Mouse (Mus musculus): ENCODE data around the gene Cpsf4l. TPM values are rescaled to one million over a fixed set of nuclear protein-coding genes. Genes with fewer than 3 reads are reported as not detected.

Cpsf4l gene
- polyA plus RNA-seq, 1 experiment from 2014 or later: 0.25 TPM

- no peak overlapping the region for H3K4me3 ChIP-seq (ENCODE audit: low read depth, low read length)
- no peak overlapping the region for H3K9ac ChIP-seq (ENCODE audit: low read depth, low read length)
- no peaks in the 10 kb centered on the region for H3K36me3 ChIP-seq (ENCODE audit: control insufficient read depth, insufficient read depth, low read length)
- WGBS: 82% methylated on average over 8 of the region's 8 CpGs
- no peak for ATAC-seq
- no peaks in the 10 kb centered on the region for H3K27me3 ChIP-seq (ENCODE audit: control insufficient read depth, insufficient read depth, low read depth, low read length)
- no peak overlapping the region for H3K27ac ChIP-seq (ENCODE audit: low read length)
- H3K9me3 ChIP-seq (replicated peaks; ENCODE audit: control insufficient read depth, low read length, poor library complexity, severe bottlenecking): no peaks in the 10 kb centered on the region
- no peak overlapping the region for H3K4me2 ChIP-seq (ENCODE audit: low read length)
- H3K4me1 ChIP-seq (ENCODE audit: control insufficient read depth, insufficient read depth, low read length): no peaks in the 10 kb centered on the region; the same call in 1 of the 2 replicates
Measured at GRCm38 (mm10) chr11:113739213-113739612, 29.4 kb upstream of the Cpsf4l start.

GRCm38 (mm10) chr11:113737912-113738311 lies 28.1 kb upstream of the Cpsf4l start:
- no peak for ATAC-seq
- peaks cover 2% of the 10 kb centered on the region; the same call in 1 of the 2 replicates for H3K4me1 ChIP-seq (ENCODE audit: control insufficient read depth, insufficient read depth, low read length)
- no peaks in the 10 kb centered on the region for H3K36me3 ChIP-seq (ENCODE audit: control insufficient read depth, insufficient read depth, low read length)
- no peak overlapping the region for H3K9ac ChIP-seq (ENCODE audit: low read depth, low read length)
- 77% methylated on average over 8 of the region's 8 CpGs for WGBS
- H3K4me3 ChIP-seq (ENCODE audit: low read depth, low read length): no peak overlapping the region
- no peak overlapping the region for H3K4me2 ChIP-seq (ENCODE audit: low read length)
- no peaks in the 10 kb centered on the region for H3K9me3 ChIP-seq (replicated peaks; ENCODE audit: control insufficient read depth, low read length, poor library complexity, severe bottlenecking)
- no peaks in the 10 kb centered on the region for H3K27me3 ChIP-seq (ENCODE audit: control insufficient read depth, insufficient read depth, low read depth, low read length)
- H3K27ac ChIP-seq (ENCODE audit: low read length): no peak overlapping the region

- H3K27ac ChIP-seq (ENCODE audit: low read length): no peak overlapping the region
- no peak overlapping the region for H3K4me3 ChIP-seq (ENCODE audit: low read depth, low read length)
- WGBS: 92% methylated on average over 3 of the region's 3 CpGs
- H3K4me2 ChIP-seq (ENCODE audit: low read length): no peak overlapping the region
- no peak for ATAC-seq
- no peaks in the 10 kb centered on the region for H3K9me3 ChIP-seq (replicated peaks; ENCODE audit: control insufficient read depth, low read length, poor library complexity, severe bottlenecking)
- H3K9ac ChIP-seq (ENCODE audit: low read depth, low read length): no peak overlapping the region
- peaks cover 2% of the 10 kb centered on the region; the same call in 1 of the 2 replicates for H3K4me1 ChIP-seq (ENCODE audit: control insufficient read depth, insufficient read depth, low read length)
- no peaks in the 10 kb centered on the region for H3K27me3 ChIP-seq (ENCODE audit: control insufficient read depth, insufficient read depth, low read depth, low read length)
- no peaks in the 10 kb centered on the region for H3K36me3 ChIP-seq (ENCODE audit: control insufficient read depth, insufficient read depth, low read length)
Measured at GRCm38 (mm10) chr11:113737553-113737854, 27.7 kb upstream of the Cpsf4l start.

GRCm38 (mm10) chr11:113736848-113737552 lies 27.2 kb upstream of the Cpsf4l start:
- Histone ChIP-seq H3K27ac (ENCODE audit: low read length) (no peak overlapping the region), H3K4me3 (ENCODE audit: low read depth, low read length) (no peak overlapping the region), H3K4me2 (ENCODE audit: low read length) (no peak overlapping the region), H3K36me3 (ENCODE audit: control insufficient read depth, insufficient read depth, low read length) (no peaks in the 10 kb centered on the region), H3K9me3 (replicated peaks; ENCODE audit: control insufficient read depth, low read length, poor library complexity, severe bottlenecking) (no peaks in the 10 kb centered on the region), H3K9ac (ENCODE audit: low read depth, low read length) (no peak overlapping the region), H3K4me1 (ENCODE audit: control insufficient read depth, insufficient read depth, low read length) (peaks cover 2% of the 10 kb centered on the region; the same call in 1 of the 2 replicates), H3K27me3 (ENCODE audit: control insufficient read depth, insufficient read depth, low read depth, low read length) (no peaks in the 10 kb centered on the region)
- 80% methylated on average over 11 of the region's 11 CpGs for WGBS
- ATAC-seq: no peak

GRCm38 (mm10) chr11:113735151-113735550 lies 25.3 kb upstream of the Cpsf4l start:
- H3K27ac ChIP-seq (ENCODE audit: low read length): no peak overlapping the region
- WGBS: 73% methylated on average over 6 of the region's 6 CpGs
- H3K4me1 ChIP-seq (ENCODE audit: control insufficient read depth, insufficient read depth, low read length): peaks cover 2% of the 10 kb centered on the region; the same call in 1 of the 2 replicates
- H3K36me3 ChIP-seq (ENCODE audit: control insufficient read depth, insufficient read depth, low read length): no peaks in the 10 kb centered on the region
- H3K27me3 ChIP-seq (ENCODE audit: control insufficient read depth, insufficient read depth, low read depth, low read length): no peaks in the 10 kb centered on the region
- no peaks in the 10 kb centered on the region for H3K9me3 ChIP-seq (replicated peaks; ENCODE audit: control insufficient read depth, low read length, poor library complexity, severe bottlenecking)
- no peak overlapping the region for H3K9ac ChIP-seq (ENCODE audit: low read depth, low read length)
- ATAC-seq: no peak
- no peak overlapping the region for H3K4me3 ChIP-seq (ENCODE audit: low read depth, low read length)
- H3K4me2 ChIP-seq (ENCODE audit: low read length): no peak overlapping the region

GRCm38 (mm10) chr11:113733631-113734364 lies 24.0 kb upstream of the Cpsf4l start:
- no peaks in the 10 kb centered on the region for H3K27me3 ChIP-seq (ENCODE audit: control insufficient read depth, insufficient read depth, low read depth, low read length)

GRCm38 (mm10) chr11:113731945-113732612 lies 22.3 kb upstream of the Cpsf4l start:
- H3K27me3 ChIP-seq (ENCODE audit: control insufficient read depth, insufficient read depth, low read depth, low read length): no peaks in the 10 kb centered on the region
- no peaks in the 10 kb centered on the region for H3K9me3 ChIP-seq (replicated peaks; ENCODE audit: control insufficient read depth, low read length, poor library complexity, severe bottlenecking)
- no peak for ATAC-seq
- H3K4me2 ChIP-seq (ENCODE audit: low read length): no peak overlapping the region
- no peak overlapping the region for H3K27ac ChIP-seq (ENCODE audit: low read length)
- peaks cover 18% of the 10 kb centered on the region for H3K36me3 ChIP-seq (ENCODE audit: control insufficient read depth, insufficient read depth, low read length)
- no peak overlapping the region for H3K4me3 ChIP-seq (ENCODE audit: low read depth, low read length)
- WGBS: 94% methylated on average over 10 of the region's 10 CpGs
- H3K4me1 ChIP-seq (ENCODE audit: control insufficient read depth, insufficient read depth, low read length): peaks cover 2% of the 10 kb centered on the region; the same call in 1 of the 2 replicates
- no peak overlapping the region for H3K9ac ChIP-seq (ENCODE audit: low read depth, low read length)

More at GRCm38 (mm10) chr11:113733631-113734364, 24.0 kb upstream of the Cpsf4l start:
- H3K9me3 ChIP-seq (replicated peaks; ENCODE audit: control insufficient read depth, low read length, poor library complexity, severe bottlenecking): no peaks in the 10 kb centered on the region
- no peak overlapping the region for H3K9ac ChIP-seq (ENCODE audit: low read depth, low read length)
- 63% methylated on average over 6 of the region's 6 CpGs for WGBS
- H3K4me3 ChIP-seq (ENCODE audit: low read depth, low read length): no peak overlapping the region
- peaks cover 2% of the 10 kb centered on the region; the same call in 1 of the 2 replicates for H3K4me1 ChIP-seq (ENCODE audit: control insufficient read depth, insufficient read depth, low read length)
- no peak overlapping the region for H3K4me2 ChIP-seq (ENCODE audit: low read length)
- H3K36me3 ChIP-seq (ENCODE audit: control insufficient read depth, insufficient read depth, low read length): peaks cover 5% of the 10 kb centered on the region
- 0 out of 2 replicates have a peak, but pooled peaks have one; percentile 23 for ATAC-seq
- no peak overlapping the region for H3K27ac ChIP-seq (ENCODE audit: low read length)

- ATAC-seq: no peak
- 85% methylated on average over 3 of the region's 3 CpGs for WGBS
Measured at GRCm38 (mm10) chr11:113730879-113731278, 21.1 kb upstream of the Cpsf4l start.

More at GRCm38 (mm10) chr11:113730879-113731278, 21.1 kb upstream of the Cpsf4l start:
- Histone ChIP-seq H3K27ac (ENCODE audit: low read length) (no peak overlapping the region), H3K9ac (ENCODE audit: low read depth, low read length) (no peak overlapping the region), H3K27me3 (ENCODE audit: control insufficient read depth, insufficient read depth, low read depth, low read length) (no peaks in the 10 kb centered on the region), H3K4me1 (ENCODE audit: control insufficient read depth, insufficient read depth, low read length) (peaks cover 2% of the 10 kb centered on the region; the same call in 1 of the 2 replicates), H3K36me3 (ENCODE audit: control insufficient read depth, insufficient read depth, low read length) (peaks cover 22% of the 10 kb centered on the region), H3K4me2 (ENCODE audit: low read length) (no peak overlapping the region), H3K9me3 (replicated peaks; ENCODE audit: control insufficient read depth, low read length, poor library complexity, severe bottlenecking) (no peaks in the 10 kb centered on the region), H3K4me3 (ENCODE audit: low read depth, low read length) (no peak overlapping the region)

Measured in midbrain, embryonic 16.5 days (tissue).